Mouse (Mus musculus) E14TG2a.4 (cell line): Measurements from ENCODE around the gene Sco1.

Source experiments
- CTCF ChIP-seq: conservative IDR thresholded peaks from 2 replicates; pipeline ENCODE4 v1.5.1; 2014; ENCODE audit warnings: low read length
- NANOG ChIP-seq: IDR thresholded peaks from 2 replicates; pipeline ENCODE4 v1.6.1; 2014; ENCODE audit warnings: borderline replicate concordance, low read length, mixed read lengths
- POU5F1 ChIP-seq: IDR thresholded peaks from 2 replicates; pipeline ENCODE4 v1.6.1; 2014; ENCODE audit warnings: low read length, borderline replicate concordance

DNA sequence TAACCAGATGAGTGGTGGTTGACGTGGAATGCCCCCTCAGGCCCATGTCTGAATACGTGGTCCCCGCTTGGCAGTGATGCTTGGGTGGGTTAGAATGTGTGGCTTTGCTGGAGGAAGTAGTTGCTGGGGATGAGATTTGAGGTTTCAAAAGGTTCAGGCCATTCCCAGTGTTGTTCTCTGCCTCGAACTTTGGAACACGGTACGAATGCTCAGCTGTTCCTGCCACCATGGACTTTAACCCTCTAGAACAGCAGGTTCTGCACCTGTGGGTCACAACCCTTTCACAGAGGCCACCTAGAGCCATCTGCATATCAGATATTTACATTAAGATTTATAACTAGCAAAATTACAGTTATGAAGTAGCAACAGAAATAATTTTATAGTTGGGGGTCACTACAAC lies 16.2 kb upstream of the Sco1 start:
- no peak for TF ChIP-seq CTCF
- TF ChIP-seq POU5F1: no peak
- TF ChIP-seq NANOG: no peak
